Mouse (Mus musculus) fat pad, adult 2 months (tissue): ENCODE measurements around the gene Vstm5.
"Not testable (repeated sequence)": the region's sequence is repeated elsewhere in the genome, so short reads cannot be mapped to it uniquely, and the experiment has no call there.

Experiments
- DNase-seq: peaks from one replicate; pipeline ENCODE4 v3.0.0-alpha.2; 2011; ENCODE audit warnings: low read depth, low spot score; ENCODE audit errors: extremely low read depth

Vstm5 gene

DNA sequence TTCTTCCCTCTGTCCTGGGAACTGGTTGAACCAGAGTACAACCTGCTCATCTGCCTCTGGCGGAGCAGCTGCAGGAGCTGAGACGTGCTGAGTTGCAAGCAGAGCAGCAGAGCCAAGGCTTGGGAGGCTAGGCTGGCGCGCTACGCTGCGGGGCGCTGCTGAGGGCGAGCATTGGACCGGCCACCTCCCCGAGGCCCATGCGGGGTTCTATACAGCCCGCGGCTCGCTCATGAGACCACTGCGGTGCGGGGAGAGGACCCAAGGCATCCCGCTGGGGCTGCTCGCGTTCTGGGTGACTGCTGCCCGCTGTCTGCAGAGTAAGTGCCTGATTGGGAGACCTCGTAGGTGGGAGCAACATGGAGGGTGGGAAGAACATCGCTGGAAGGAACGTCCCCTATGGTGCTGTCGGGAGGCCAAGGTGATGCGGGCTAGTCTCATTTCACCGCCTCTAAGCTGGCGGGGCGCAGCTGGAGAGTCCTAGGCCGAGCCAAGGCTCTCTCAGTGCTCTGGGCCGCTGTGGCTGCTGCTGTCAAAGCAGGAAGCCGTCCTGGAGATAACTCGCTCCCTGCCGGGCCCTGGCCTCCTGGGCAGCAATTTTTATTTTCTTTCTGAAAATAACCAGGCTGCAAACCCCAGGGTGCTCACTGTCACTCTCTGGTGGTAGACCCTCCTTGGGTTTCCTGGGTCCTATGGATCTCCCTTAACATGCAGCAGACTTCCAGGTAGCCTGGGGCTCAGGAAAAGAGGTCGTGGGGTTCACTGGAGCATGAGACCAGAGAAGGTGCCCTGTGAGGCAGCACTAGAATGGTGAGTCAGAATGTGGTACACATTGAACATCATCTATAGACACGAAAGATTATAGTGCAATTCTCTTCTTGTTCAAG lies at the start of gene Vstm5:
Gene Vstm5, plus strand, starts transcription at position 4 of the 884 bp plus-strand sequence.
- no peak for DNase-seq

DNA sequence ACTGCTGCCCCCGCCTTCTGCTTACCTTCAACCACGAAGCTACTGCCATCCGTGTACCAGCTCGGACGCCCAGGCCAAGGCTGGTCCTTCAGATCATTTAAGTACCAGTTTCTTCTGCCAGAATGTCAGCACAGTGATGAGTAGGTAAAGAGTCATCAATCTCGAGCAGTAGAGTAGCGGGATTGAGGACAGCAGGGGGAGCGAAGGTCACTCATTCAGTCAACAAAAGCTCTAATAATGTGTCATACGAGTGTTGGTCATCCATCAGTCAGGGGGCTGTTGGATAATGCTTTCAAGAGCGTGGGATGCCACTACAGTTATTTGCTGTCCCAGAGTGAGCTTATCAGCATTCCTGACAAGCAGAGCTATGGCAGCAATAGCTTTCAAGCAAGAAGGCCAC lies 44.0 kb upstream of the Vstm5 start:
- not testable (repeated sequence) for DNase-seq

DNA sequence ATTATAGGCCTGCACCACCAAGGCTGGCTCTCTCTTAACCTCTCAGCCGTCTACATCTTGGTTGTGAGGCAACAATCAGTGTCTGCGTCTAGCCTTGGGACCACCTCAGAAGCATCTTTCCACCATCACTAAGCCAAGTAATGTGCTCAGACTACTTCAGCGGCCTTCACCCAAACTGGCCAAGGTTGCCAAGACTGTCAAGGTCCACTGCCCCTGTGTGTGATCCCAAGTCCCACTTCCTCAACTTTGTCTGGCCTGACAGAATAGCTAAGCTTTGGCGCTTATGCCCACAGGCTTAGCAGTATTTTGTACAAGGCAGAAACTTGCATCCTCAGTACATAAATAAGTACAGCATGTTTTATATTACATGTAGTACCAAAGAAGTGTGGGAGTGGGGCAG lies 32.2 kb upstream of the Vstm5 start:
- DNase-seq, result no peak

DNA sequence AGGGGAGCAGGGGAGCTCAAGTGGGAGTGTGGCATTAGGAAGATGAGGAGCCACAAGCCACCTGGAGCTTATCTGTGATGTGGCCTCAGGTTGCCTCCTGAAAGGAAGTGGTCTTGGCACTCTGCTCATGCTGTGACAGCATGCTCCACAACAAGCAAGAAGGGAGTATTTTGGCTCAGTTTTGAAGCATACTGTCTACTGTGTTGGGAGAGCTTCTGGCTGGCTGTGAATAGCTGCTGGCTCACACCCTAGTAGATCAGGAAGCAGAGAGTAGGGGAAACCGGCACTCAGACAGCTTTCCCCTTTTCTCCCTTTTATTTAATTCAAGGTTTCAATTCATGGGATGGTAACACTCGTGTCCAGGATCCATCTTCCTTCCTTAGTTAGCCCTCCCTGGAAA lies 29.5 kb upstream of the Vstm5 start:
- DNase-seq, result no peak

DNA sequence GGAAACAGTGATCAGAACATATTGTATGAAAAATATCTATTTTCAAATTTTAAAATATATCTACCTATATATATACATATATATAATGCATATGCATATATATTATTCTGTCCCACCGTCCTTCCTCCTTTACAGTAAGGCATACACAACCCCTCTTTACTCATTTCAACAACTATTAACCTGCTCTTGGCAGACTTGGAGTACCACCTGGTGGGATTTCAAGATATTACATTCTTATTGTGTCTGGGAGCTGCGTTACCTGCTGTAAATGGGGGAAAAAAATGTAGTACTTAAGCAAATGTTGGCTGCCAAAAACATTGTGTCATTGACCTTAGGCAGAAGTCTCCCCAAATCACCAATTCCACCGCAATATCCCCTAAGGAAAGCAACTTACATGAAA lies 27.0 kb upstream of the Vstm5 start:
- DNase-seq, result no peak

DNA sequence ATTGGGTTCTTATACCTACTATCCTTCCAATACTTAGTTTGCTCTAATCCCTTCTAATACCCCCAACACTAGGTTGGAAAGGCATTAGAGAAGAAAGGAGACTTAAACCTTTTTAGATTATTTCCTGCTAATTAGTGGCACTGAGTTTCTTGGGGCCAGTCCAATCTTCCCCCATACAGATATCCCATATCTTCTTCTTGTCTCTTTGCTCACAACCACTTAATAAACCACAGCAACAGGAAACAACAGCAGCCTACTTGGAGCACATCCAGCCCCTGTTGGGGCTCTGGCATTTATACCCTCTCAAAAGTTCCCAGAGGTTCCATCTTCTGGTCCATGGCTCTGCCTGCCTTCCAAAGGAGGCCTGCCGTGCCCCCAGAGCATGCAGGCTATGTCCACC lies 25.1 kb upstream of the Vstm5 start:
- DNase-seq, result no peak

DNA sequence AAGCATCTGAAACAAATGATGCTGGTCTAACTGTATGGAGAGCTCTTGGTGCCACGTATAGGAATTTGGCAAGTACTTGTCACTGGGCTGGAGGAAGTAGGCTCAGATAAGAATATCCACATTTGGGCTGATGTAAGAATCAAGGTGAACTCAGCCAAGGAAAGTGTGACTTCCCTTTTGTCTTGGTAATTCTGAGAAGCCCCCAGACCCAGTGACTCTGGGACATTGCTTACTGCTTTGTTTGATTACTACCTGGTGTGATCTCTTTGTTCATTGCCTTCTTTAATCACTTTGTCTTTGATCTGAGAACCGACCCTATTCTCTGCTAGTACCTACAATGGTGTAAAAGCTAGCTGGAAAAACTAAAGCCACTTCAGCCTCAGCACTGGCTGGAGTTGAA lies 13.9 kb upstream of the Vstm5 start:
- no peak for DNase-seq

DNA sequence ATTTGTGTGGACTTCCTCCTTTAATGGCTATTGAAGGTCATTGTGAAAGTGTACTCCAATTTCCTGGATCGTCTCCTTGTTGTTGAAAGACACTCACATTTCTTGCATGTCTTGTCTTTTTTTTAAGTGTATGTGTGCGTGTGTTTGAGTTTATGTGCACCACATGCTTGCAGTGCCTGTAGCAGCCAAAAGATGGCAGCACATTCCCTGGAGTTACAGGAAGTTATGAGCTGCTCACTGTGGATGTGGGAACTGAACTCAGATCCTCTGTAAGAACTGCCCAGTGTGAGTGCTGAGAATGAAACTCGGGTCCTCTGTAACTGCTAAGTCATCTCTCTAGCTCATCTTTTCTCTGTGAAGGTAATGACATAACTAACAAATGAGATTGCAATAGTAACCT lies 6.4 kb upstream of the Vstm5 start:
- no peak for DNase-seq

DNA sequence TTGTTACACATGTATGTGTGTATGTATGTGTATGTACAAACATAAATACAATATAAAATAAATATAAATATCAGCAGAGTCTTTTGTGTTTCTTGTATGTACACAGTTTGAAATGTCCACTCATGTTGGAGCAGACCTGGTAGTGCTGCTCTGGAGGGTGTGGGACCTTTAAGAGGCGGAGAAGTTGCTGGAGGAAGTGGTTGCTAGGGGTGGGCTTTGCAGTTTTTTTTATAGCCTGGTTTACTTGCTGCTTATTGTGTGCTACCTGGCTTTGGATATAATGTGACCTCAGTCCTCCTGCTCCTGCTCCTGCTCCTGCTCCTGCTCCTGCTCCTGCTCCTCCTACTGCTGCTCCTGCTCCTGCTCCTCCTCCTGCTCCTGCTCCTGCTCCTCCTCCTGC lies 5.2 kb upstream of the Vstm5 start:
- DNase-seq, result no peak

DNA sequence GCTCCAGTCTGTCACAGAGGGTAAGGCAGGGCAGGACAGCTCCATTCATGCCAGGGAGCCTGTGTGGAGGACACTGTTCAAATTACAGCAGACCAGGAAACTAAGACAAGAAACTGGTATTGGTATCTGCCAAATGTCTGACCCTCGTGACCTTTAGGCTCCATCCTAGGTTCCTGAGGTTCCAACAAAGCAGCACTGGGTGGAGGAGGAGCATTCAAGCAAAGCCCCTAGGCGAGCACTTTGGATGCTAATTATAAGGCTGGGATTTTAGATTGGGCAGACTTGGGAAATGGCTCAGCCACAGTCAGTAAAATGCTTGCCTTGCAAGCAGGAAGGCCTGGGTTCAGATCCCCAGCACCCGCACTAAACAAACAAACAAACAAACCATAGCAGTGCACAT lies 2.9 kb upstream of the Vstm5 start:
- no peak for DNase-seq

DNA sequence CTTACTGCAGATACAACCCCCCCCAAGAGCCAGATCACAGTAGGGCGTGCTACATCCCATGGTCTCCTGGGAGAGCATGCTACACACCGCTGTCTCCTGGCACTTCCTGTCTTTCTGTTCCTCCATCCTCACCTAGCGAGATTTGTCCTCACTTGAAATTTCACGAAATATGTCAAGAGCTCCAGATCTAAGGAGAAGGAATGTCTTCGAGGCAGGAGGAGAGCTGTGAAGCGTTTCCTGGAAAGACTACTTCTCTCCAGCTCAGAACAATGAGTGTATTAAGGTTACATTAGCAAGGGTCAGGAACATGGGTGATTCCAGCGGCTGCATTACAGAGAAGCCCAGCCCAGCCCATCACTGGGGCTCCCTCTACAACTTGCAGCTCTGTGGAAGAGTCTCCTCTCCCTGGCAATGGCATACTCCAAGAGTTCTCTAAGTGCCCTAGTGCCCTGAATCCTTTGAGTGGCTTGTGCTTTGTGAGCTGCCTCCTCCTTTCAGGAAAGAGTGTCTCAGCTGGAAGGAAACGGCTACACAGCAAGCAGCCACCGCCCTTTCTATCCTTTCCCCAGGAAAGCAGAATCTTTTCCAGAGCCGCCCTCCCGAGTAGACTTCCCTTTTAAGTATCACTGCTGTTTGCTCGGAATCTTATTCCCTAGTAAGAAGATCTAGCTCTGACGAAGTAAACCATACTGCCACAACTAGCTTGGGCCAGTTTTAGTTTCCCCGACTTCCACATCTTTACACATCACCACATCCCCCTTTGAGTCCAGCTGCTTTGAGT lies 1.1 kb upstream of the Vstm5 start:
- no peak for DNase-seq

DNA sequence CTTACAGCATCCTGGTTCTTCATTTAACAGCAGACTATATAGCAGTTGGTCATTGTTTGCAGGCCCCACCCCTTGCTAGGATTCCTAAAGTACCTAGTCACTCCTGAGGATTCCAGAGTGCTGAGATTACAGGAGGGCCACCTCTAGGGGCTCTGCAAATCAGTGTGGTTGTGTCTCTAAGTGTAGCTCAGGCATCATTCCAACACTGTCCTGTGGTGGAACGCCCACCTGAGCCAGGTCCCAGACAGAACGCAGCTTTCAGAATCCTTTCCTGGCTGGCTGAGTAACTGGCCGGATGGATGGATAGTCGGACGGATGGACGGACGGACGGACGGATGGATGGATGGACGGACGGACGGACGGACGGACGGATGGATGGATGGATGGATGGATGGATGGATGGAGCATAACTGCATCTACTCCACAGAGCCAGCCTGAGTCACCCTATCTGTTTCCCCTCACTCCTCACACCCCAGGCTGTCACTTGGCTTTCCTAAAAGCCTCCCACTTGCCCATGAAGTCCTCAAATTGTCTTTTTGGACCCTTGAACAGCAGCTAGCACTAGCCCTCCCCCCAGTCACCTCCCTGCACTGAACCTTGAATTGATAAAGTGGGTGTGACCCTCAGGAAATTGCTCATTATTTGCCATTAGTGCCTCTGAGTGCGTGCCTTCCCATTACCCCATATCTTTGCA lies 401 bp upstream of the Vstm5 start:
- DNase-seq, result no peak

DNA sequence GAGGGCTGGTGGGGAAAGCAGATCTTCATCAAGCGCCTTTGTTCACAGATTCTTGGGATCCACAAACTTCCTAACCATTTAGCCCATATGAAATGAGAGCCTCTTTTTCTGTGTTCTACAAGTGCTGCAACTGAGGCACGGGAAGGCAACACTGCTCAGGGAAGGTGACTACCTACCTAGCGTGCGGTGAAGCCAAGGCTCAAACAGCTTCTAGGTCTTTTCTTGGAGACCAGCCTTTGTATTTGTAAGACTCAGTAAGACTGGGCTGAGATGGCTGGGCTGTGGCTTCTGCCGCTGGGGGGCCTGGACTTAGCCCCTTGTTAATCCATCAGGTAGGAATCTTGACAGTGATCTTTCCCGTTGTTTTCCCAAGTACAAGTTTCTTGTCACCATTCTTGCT lies 1.2 kb downstream of the Vstm5 start:
- no peak for DNase-seq

DNA sequence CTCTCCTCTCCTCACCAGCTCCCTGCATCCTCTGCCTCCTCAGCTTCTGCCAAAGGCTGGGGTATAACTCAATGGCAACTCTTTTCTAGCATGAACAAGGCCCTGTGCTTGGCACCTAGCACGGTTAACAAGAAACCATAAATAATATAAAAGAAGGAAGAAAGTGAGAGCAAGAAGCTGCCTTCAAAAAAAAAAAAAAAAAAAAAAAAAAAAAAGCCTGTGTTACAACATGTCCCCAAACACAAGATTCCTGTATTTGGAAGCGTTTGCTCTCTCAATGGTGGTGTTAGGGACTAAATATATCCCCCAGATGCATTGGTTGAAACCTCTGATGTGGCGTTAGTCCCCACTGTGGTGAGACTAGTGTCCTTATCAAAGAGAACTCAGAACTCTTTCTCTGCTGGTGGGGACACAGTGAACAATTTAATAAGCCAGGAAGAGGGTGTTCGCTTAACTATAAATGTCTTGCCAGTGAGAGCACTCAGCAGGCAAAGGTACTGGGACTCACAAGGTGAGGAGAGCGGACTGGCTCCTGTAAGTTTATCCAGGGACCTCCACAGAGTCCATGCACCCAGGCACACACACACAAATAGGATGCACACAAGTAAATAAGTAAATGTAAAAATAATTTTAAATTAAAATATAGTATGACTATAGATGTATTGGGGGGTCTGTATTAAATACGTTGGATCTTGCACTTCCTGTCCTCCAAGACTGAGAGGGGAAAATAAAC lies 2.2 kb downstream of the Vstm5 start:
- no peak for DNase-seq

DNA sequence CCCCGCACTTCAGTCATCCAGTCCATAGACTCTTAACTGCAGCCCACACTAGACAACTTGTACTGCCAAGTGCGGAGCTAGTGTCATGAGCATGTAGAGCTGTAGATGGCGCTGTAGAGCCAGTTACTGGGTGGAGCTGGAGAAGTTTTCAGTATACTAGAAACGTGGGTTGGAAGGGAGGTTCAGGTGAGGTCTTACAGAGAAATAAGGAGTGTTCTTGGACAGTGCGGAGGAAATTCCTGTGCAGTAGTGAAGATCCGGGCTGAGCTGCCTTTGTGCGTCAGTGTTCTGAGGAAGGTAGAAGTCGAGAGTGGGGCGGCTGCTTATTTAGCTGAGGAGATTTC lies 2.7 kb downstream of the Vstm5 start:
- DNase-seq, result peak; percentile 49

DNA sequence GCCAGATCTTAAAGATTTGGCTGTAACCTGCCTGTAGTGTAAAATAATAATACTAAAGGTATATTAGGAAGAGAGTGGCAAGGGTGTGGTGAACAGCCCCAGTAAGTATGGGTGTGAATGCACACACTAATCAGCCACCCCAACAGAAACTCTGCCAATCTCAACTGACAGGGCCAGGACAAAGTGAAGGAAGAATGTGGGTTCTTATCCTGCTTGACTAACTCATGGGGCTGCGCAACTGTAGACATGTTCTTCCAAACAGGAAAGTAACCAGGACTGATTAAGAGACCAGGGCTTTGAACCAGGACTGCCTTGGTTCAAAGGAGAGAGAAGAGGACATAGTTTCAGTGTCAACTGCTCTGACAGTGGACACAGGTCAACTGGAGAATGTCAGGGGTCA lies 3.3 kb downstream of the Vstm5 start:
- DNase-seq, result no peak

DNA sequence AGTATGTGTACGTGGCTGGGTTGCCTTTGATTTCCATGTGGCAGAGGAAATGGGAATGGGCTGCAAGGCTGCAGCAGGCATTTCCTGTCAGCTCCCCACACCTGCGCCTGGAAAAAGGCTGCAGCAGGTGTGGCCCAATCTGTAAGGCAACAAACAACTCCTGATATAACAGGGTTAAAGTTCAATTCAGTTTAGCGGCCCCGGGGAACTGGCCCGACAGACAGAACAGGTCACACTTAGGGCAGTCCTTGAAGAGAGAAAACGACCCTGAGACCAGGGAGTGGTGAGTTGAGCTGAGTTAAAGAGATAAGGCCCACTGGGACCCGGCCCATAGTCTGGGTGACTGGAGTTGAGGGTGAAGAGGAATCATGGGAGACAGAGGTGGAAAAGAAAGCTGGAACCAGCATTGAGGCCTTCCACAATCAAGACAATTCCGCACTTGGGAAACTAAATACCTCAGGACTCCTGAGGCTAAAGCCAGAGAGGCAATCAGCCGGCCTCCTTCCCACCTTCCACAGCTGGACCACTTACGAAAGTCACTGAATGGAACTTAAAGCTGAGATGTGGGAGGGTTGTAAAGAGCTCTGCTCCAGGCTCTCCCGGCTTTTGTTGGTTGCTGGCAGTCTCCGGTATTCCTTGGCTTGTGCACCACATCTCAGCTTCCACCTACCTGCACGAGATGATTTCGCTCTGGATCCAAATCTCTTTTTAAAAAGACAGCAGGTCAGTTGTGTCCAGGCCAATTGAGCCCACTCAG lies 6.7 kb downstream of the Vstm5 start:
- DNase-seq, result peak; percentile 62

DNA sequence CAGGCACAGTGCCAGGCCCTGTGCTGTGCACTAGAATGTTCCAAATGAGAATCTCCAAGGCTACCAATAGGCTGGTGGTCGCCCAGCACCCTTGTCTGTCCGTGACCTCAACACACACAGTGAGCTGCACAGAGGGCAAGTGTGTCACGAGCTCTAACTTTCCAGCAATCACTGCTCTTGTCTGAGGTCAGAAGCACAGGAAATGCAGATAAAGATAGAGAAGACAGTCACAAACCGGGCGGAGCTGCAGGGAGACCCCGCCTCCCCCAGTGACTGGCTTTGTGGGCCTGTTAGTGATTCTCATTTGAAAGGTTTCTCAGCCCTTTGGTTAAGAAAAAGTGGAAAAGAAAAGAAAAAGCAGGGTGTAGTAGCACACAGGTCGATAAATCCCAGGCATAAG lies 11.5 kb downstream of the Vstm5 start:
- no peak for DNase-seq

DNA sequence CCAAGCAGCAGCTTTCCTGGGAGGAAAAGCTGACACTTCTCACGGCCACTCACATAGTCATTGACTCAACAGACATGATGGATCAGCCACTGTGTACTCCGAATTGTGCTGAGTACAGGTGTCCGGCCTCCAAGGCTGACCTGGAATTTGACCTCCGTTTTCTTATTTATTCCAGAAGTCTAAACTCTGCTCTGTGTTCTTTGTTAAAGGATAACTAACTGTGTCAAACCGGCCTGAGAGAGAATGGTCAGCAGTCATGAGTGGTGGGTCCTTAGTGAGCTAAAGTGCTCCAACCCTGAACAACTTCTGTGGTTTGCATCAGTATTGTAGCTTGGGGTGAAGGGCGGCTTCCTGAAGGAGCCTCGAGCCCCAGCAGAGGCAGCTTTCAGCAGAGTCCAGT lies 13.4 kb downstream of the Vstm5 start:
- DNase-seq, result no peak

DNA sequence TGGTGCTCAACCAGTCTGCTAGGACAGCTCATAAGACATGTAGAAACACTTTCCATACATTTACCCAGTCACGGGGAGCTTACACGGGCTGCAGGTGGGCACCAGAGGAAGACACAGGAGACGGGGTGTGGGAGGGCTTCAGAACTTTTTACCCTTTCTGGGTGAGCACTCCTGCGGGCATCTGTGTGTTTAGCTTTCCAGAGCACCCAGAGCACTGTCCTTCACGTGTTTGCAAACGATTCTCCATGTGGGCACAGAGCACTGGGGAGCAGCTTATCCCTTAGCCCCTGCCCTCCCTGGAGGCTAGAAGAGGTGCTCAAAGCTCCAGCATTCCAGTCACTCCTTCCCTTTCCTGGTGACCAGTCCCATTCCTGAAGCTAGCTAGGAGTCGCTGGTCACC lies 15.7 kb downstream of the Vstm5 start:
- DNase-seq, result no peak
